Mouse (Mus musculus) megakaryocyte, adult 5-6 weeks (primary cell): ENCODE results near the gene Acsl6. TPM values are rescaled to one million over a fixed set of nuclear protein-coding genes. Genes with fewer than 3 reads are reported as not detected.

Source experiments
- ATAC-seq: 2 replicates; pipeline ENCODE4 v1.8.0; 2016; ENCODE audit warnings: mild to moderate bottlenecking, inconsistent platforms; ENCODE audit not compliant: poor library complexity, severe bottlenecking
- total RNA-seq, 2 experiments: library from RNA; stranded (forward) in 1 of 2; stranded (reverse) in 1 of 2; fragments of 153-499, 151-499 nt in 1 of 2; fragments of 221-1000, 200-1000 nt in 1 of 2; gene quantifications; 2 replicates each; pipeline versions ENCODE4 v1.2.3 to v1.2.4; 2015 to 2017

The Acsl6 gene
- total RNA-seq, 2 experiments from 2014 or later = 0.31 TPM; not detected in 1

DNA sequence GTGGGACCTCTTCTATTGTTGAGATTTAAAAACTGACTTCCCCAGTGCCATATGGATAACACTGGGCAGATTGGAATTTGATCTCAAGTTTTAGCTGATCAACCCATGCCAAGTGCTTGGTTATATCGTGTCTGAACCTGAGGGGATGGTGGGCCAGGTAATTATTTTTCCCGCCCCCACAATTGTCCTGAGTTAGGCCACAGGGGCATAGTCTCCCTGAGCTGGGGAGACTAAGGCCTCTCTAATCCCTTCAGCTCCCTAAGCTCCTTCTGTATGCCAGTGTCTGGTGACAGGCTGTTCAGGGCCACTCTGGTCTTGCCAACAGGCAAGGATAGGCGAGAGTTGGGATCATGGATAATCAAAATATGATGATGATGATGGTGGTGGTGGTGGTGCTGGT lies 1.7 kb downstream of the Acsl6 start:
- ATAC-seq = no peak

DNA sequence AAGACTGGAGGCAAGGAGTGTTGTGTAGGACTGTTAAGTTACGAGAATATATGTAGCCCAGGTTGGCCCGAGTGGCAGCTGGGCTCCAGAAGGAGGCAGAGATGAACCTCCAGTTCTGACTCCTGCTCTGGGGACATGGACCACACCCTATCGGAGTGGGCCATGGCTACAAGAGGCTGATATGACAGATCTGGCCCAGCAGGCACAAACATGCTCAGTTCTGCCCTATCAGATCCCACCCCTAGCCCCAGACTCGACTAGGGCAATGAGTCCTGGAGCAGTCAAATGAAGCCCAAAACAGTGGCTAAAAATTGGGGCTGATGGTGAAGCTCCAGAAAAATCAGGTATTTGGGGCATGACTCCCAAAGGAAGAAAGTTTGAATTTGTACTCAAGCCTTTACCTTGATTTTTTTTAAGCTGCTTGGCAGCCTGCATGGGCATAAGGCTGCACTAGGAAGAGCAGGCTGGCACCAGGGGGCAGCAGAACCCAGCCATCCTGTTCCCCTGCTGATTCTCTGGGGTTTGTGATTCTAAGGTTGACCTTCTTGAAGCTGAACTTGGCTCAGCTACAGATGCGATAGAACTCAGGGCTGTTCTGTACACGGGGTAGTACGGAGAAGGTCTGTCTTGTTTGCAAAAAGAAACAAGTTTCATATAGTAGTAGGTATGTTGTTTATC lies 3.7 kb downstream of the Acsl6 start:
- 0 out of 2 replicates have a peak, but pooled peaks have one; percentile 49 for ATAC-seq

DNA sequence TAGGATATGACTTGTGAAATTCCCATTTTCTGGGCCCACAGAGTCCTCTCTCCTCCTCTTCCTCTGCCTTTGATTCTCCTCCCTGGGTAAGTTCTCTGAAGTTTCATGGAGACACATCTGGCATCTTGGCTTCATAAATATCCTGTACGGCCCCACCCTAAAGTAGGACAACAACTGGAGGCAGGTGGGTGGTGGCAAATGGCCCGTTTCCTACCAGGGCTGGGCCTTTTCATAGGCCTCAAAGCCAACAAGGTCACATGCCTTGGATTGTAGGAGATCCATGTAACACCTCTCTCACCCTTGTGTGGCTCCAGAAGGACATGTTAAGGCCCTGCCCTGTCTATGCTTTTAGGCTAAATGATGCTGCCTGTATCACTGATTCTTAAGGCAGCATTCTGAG lies 7.0 kb downstream of the Acsl6 start:
- ATAC-seq = no peak

DNA sequence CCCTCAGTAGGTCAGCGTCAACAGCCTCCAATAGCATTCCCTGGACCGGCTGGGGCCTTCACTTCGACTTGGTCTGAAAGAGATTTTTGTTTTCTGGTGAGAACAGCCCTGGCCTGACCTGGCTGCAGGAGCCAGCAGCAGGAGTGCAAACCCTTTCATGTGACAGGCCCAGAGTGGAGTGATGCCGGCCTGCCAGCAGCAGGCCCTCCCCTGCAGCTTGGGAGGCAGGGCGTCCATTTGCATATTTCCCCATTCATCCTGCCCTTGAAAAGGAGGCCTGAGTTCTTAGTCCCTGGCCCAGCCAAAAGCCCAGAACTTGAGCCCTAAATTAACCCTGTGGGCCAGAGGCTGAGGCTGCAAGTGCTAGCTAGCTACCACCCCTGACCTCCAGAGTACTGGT lies 8.4 kb downstream of the Acsl6 start:
- no peak for ATAC-seq

DNA sequence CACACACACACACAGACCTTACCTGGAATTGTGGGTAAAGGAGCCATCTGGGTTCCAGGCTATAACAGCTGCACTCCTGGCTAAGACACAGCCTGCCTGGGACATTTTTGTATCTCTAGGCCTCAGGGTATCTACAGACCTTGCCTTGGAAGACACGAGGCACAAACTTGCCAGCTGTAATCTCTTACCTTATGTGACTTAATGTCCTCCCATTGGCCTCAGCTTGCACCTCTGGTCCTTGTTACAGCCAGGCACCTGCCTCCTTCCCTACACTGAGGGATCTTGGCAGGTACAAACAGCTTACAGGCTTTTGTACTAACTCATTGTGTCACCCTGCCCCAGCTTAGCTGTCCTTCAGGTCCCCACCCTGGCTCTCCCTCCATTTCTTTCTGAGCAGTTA lies 9.0 kb downstream of the Acsl6 start:
- no peak for ATAC-seq

DNA sequence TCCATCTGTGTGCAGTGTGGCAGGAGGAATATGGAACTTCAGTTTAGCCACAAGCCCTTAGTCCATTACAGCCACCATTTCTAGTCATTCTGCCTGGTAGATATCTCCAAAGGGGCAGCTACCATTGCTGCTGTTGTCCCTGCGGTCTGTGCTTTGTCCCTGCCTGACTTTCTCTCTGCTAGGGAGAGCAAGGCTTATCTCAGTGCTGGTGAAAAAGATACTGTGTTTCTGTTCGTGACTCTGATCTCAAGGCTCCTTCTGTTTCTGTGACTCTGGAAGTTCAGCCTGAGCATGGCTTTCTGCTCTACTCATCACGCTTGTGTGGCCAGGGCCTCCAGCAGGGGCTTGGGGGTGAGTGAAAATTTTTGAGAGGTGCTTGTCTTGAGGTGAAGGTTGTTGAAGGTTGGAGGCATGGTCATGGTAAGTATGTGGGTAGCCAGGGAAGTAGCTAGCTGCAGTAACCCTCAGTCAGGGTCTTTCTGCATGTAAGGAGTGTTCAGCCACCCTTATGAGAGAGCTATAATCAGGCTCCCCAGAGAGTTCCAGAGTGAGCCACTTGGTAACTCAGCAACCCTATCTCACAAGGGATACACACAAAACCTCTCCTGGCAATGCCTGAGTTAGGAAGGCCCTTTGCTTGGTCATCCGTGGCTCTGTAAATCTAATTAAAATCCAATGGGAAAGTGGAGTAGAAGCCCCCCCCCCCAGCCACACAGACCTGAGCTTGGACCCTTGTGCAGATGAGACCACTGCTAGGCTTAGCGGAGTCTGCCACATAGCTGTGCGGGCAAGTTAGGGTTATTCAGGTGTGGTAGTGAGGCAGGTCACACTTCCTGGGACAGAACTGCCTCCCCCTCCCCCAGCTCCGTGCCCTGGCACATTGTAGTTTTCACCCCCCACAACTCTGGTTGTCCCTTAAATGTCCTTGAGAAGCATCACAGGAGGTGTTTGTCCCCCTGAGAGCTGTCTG lies 10.1 kb downstream of the Acsl6 start:
- no peak for ATAC-seq

DNA sequence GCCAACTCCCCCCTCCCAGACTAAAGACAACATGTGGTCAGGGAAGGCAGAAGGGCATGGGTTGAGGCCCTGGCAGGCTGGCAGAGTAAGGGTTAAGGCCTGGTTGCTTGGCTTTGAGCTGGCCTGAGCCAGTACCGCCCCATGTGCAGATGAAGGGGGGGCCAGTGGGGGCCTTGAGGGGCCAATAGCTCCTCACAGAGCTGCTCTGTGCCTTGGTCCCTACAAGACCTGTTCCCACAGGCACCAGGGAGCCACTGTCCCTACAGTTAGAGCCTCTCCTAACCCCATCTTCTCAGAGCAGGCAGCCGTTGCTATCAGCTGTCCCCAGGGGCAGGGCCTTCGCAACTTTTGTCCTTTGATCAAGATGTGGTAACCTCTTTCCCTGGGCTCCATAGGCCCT lies 11.1 kb downstream of the Acsl6 start:
- no peak for ATAC-seq

DNA sequence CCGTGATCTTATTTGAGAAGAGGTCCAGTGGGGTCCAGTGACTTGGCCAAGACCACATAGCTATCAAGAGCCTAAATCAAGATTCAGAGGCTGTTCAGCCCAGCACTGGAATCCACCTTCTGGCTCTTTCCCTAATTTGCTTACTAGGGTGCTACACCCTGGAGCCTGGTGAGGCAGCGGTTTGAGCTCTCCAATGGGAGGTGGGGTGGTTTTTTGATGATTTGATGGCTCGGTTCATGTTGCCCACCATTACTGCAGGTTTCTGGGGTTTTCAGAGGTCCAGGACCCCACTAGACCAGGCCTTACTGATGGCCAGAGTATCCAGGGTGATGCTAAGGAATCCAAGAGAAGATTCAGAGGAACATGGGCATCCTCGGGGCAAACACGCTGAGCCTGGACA lies 11.7 kb downstream of the Acsl6 start:
- no peak for ATAC-seq

DNA sequence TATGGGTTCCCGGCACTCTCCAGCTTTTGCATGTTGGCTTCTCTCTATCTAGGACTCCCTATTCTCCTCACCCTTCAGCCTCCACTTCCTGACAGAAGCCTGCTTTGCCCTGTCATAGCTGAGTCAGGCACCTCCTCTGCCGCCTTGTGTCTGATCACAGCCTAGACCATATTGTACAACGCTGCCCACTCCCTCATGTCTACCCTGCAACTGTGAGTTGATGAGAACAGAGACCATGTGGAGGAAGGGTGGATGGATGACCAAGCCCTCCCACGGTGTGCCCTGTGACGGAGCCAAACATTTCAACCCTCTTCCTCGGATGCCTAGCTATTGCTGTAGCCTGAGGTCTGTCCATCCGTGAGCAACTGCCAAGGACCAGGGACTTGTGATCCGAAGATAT lies 13.8 kb downstream of the Acsl6 start:
- no peak for ATAC-seq

DNA sequence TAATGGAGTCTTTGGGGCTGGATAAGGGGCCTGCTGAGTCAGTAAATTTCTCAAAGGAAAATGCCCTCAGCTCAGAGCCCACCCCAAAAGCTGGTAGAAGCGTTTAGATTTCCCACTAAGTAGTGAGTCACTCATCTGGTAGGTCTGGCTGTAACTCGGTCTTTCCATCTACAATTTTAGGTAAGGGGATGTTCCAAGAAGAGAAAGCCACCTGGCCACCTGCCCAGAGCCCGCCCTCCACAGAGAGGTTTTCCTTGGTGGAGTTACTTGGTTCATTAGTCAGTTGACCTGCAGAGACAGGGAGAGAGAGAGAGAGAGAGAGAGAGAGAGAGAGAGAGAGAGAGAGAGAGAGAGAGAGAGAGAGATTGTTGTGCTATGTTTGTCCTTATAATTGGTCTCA lies 14.2 kb downstream of the Acsl6 start:
- no peak for ATAC-seq

DNA sequence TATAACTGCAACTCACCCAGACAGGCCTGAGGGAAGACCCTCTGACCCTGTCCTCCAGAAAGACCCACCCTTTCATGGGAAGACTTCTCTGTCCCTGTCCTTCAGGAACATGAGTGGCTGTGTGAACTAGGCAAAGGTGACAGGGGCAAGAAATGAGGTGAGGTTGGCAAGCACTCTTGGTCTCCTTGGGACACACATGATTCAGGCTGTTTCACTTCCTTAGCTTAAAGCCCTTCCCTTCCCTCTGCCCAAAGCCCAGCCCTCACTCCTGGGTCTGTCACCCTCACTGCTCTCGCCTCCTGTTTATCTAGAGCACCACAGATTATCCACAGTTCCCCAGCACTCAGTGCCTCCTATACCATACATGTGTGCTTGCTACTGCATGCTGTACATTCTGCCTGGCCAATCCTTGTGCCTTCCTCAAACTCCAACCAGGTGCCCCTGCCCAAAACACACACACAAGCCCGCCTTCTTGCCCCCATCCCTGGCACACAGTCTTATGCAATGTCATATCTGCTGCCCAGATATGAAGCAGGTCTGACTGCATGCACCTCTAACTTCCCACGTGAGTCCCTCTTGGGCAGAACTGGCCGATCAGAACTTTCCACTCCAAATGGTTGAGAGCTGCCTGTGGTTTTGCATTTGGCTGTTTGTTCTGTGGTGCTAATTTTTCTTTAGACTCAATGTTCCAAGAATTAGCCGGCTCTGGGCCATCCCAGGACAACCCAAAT lies 18.4 kb downstream of the Acsl6 start:
- peak; percentile 85 for ATAC-seq

DNA sequence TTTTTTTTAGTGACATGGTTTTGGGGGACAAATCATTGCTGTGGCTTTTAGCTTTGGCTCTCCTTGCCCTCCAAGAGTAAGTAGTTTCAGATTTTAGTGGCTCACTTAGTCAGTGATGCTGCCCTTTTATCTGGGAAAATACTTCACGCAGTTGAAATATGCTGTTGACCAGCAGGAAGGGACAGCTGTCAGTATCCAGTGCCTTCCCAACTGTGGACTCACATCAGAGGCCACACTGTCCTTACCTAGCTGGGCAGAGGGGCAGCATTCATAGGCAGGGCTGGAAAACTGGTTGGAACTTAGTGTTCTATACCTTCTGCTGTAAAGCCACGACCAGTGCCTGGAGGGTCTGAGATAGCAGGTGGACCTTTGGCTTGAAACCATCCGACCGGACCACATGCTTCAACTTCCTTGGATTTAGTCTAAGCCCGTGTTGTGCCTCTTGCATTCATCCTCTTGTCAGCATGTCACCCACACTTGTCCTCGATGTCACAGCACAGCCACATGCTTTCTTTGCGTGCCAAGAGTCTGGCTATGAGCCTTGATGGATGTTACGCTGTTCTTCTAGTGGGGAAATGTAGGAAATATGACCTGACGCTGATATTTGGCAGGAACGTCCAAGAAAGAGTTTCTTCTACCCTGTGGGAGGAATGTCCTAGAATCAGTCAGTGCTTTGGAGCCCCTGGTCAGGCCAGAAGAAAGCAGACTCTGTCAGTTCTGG lies 28.0 kb downstream of the Acsl6 start:
- no peak for ATAC-seq

DNA sequence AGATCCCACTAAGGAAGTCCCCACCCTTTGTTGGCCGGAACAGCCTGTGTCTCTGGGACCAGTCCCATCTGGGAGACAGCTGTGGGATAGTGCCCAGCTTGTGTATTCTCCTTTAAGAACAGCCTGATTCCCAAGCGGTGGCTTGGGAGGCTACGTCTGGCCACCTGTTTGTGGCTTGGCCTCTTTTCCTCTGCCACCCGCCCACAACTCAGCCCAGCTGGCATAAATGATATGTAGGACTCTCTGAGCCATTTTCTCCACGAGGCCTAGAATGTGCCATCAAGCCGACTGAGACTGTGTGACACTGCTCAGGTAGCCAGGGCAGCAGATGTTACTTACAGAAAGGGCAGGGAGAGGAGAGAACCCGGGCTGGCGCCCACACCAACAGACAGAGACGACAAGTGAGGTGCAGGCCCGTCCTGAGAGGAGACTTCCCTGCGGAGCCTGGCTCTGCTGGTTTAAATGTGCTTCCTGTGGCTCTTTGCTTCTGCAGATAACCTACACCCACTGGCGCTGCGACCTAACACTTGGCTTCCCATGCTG lies 32.6 kb downstream of the Acsl6 start:
- ATAC-seq = no peak

DNA sequence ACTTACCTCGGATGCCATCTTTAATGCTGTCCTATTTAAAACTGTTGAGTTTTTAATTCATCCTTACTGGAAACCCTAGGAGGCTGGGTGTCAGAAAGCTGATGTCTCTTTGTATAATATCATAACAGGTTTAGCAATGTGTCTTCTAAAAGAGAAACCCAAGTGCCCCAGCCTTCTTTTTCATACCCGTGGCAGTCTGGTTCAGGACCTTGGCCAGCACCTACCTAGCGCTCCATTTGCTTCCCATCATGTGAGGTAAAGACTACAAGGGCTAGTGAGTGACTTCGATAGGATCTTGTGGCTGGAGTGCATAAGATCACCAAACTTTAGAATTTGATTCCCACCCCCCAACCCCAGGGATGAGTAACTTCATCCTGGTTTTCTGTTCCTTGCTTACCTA lies 40.1 kb downstream of the Acsl6 start:
- no peak for ATAC-seq

DNA sequence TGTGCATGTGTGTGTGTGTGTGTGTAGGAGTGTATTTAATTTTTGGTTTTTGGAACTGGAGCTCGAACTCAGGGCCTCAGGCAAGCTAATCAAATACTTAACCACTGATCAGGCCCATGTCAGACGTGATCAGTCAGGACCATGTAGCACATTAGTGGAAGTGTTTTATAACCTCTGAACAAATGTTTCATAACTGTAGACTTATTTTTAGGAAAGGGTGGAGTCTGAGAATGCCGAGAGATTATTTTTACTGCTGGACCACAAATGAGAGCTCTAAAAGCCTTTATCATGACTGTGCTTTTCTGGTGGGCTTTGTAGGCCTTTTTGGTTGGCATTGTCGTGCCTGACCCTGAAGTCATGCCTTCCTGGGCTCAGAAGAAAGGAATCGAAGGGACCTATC lies 48.1 kb downstream of the Acsl6 start:
- ATAC-seq = no peak

DNA sequence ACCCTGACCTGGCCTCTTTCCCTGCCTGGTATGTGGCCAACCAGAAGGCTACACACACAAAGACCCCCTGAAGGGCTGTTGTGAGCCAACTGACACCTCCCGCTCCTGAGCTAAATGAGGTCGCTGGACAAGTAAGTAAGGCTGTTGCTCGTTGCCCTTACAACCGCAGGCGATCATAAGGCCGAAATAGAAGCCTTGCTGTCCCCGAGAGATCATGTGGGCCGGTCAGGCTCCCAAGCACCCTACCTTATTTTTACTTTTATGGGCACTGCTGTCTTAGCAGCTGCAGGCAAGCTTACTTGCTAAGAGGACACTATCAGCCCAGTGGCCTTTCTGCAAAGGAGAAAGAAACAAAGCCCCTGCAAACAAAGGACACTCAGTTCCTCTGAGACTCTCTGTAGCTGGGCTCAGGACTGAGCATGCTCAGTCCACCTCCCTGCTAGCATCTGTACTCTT lies 49.6 kb downstream of the Acsl6 start:
- no peak for ATAC-seq

DNA sequence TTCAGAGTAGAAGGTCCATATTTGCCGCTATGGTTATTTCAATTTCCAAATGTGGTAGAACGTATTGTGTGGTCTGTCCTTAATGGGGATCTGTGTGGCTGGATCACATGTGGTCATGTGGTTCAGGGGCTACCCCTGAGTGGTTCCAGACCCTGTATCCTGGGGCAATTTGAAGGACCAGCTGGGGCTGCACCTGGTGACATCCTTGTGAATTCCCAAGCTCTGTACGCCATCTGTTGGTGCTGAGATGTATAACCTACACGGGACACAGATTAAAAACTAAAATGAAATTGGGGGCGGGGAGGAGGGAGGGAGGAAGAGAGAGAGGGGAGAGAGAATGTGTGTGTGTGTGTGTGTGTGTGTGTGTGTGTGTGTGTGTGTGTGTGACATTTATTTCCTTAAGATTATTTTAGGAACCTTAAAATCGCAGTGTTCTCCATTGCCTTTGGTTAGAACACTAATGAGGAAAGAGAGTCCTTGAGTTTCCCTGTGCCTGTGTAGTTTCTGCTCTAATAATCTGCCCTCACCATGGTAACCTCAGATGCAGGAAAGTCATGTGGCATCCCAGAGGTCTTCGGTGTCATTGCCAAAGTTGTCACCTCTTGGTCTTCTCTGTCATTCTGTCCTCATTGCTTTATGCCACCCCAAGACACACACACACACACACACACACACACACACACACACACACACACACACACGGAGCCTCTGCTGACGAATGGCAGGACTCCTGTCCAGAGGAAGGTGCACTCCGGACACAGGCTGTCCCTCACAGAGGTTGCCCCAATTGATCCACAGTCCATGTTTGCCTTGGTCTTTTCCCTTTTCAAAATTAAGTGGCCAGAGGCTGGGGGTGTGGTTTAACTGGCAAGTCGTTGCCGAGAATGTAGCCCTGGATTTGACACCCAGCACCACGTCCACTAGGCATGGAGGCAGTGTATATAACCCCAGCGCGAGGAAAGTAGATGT lies 51.3 kb downstream of the Acsl6 start:
- no peak for ATAC-seq

DNA sequence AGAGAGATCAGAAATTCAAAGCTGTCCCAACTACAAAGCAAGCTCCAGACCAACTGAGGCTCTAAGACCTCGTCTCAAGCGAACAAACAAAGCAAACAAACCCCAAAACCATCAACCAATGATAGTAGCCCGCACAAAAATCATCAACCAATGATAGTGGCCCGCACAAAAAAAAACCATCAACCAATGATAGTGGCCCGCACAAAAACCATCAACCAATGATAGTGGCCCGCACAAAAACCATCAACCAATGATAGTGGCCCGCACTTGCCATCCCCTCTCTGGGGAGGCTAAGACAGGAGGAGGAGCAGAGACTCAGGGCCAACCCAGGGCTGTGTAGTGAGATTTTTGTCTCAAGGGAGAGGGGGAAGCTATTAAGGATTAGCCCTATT lies 52.0 kb downstream of the Acsl6 start:
- no peak for ATAC-seq

DNA sequence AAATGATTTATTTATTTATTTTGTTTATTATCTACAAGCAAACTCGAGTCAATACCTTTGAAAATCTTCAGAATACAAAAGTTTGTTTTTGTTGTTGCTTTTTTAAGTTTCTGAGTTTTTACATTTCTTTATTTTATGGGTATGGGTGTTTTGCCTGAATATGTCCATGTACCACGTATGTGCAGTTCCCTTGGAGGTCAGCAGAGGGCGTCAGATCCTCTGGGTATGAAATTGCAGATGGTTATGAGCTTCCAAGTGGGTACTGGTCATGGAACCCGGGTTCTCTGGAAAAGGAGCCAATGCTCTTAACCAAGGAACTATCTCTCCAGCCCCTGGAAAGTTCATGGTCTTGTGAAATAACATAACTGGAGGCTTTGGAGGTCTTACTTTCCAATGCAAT lies 53.1 kb downstream of the Acsl6 start:
- ATAC-seq = no peak
